Mouse (Mus musculus): ENCODE data around the gene Cpox. TPM values are rescaled to one million over a fixed set of nuclear protein-coding genes. Genes with fewer than 3 reads are reported as not detected.

The Cpox gene
- total RNA-seq, 2 experiments from 2014 or later, result 966 to 1,327 TPM

- no peak for ATAC-seq (replicated peaks; ENCODE audit: low FRiP score, poor library complexity, severe bottlenecking)
Observed at GRCm38 (mm10) chr16:58690322-58690732, 20.2 kb downstream of the Cpox start.

- ATAC-seq (replicated peaks; ENCODE audit: low FRiP score, poor library complexity, severe bottlenecking), result no peak
Observed at GRCm38 (mm10) chr16:58694091-58694490, 24.0 kb downstream of the Cpox start.

DNA sequence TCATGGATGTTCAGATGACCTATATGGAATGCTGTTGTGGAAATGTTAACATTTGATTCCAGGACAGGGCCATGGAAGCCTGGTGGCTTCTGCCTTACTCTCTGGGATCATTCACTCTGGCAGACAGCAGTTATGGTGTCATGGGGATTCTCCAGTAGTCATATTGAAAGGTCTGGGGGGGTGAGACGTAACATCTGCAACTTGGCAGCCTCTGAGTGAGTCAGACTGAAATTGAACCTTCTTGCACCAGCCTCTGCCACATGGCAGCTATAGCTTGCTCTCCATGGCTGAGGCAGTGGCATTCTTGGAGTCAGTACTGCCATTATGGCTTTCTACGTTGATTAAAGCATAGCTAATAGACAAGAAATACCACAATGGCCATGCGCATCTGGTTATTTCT lies 26.7 kb downstream of the Cpox start:
- no peak for ATAC-seq (replicated peaks; ENCODE audit: low FRiP score, poor library complexity, severe bottlenecking)

- no peak for ATAC-seq (replicated peaks; ENCODE audit: low FRiP score, poor library complexity, severe bottlenecking)
Observed at GRCm38 (mm10) chr16:58697261-58697660, 27.2 kb downstream of the Cpox start.

DNA sequence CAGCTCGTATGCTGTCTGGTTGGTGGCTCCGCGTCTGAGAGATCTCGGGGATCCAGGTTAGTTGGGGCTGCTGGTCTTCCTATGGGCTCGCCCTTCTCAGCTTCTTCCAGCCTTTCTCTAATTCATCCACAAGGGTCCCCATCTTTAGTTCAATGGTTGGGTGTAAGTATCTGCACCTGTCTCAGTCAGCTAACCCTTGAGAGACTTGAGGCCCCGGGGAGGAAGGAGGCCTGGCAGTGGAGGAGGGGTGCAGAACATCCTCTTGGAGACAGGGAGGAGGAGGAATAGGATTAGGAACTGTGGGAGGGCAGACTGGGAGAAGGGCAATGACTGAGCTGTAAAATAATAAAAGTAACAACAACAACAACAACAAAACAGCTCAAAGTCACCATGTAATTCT lies 30.1 kb downstream of the Cpox start:
- no peak for ATAC-seq (replicated peaks; ENCODE audit: low FRiP score, poor library complexity, severe bottlenecking)

DNA sequence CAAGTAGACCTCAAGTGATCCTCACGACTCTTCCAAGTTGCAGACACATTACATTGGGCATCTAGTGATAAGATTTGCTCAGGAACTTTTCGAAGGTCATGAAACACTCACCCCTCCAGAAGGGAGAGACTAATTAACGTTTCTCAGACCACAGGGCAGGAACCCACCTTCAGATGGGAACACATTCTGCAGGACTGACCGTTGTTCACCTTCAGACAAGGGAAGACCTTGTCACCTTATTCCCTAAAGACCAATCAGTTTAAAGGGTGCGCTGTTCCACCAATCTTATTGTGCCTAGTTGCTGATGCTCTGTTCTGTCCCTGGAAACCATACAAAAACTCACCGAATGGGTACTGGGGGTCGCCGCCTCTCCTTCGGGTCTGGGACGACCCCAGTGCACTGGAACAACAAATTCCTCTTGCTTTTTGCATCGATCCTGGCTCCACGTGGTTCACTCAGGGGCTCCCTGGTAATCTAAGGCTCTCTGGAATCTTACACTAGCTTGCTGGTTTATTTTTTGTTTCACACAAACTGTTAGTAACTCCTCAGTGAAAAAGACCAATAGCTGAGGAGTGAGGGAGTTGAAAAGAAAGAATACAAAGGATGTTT lies 30.8 kb downstream of the Cpox start:
- ATAC-seq (replicated peaks; ENCODE audit: low FRiP score, poor library complexity, severe bottlenecking), result no peak

GRCm38 (mm10) chr16:58701779-58702178 lies 31.7 kb downstream of the Cpox start:
- ATAC-seq (replicated peaks; ENCODE audit: low FRiP score, poor library complexity, severe bottlenecking), result no peak

DNA sequence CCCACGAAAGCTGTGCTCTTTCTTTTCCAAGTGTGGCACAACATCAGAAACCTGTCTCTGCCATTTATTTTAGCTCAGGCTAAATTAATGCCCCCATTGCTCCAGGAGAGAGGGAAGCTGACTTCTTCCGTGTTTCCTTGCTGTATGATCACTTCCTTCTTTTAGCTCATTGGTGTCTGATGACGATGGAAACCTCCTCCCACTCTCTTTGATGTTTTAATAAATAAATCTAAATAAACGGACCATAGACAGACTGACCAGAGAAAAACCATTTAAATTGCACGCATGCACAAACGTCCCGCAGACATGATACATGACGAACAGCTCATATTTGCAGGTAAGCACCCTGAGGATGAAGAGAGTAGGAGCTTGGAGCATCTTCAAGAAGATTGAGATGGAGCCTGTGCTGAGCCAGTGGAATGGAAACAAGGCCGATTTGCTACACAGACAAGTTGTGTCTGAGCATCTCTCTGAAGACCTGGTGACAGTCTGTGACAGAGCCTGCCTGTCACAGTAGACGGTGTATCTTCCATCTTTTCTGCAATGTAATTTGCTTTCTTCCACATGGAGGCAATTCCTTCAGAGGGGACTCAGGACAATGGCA lies 32.3 kb downstream of the Cpox start:
- ATAC-seq (replicated peaks; ENCODE audit: low FRiP score, poor library complexity, severe bottlenecking), result no peak

GRCm38 (mm10) chr16:58703382-58704124 lies 33.5 kb downstream of the Cpox start:
- ATAC-seq (replicated peaks; ENCODE audit: low FRiP score, poor library complexity, severe bottlenecking), result no peak

DNA sequence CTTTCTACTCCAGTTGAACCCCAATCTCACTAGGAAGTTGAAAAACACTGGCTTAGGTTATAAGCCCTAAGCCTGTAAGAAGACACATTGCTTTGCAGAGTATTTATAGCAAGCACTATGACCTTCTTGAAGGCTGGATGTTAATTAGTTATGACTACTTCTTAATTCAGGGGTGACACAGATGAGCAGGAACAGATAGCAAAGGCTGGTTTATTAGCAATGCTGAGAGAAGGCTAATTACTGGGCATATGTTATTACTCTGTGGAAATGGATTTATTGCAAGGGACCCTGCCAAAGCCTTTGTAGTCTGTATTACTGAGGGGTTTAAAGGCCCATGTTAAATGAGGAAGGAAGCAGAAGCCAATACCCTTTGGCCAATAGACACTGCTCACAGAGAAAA lies 34.9 kb downstream of the Cpox start:
- ATAC-seq (replicated peaks; ENCODE audit: low FRiP score, poor library complexity, severe bottlenecking), result no peak

GRCm38 (mm10) chr16:58707276-58707905 lies 37.3 kb downstream of the Cpox start:
- no peak for ATAC-seq (replicated peaks; ENCODE audit: low FRiP score, poor library complexity, severe bottlenecking)

- ATAC-seq (replicated peaks; ENCODE audit: low FRiP score, poor library complexity, severe bottlenecking), result no peak
Observed at GRCm38 (mm10) chr16:58708601-58709475, 38.7 kb downstream of the Cpox start.

GRCm38 (mm10) chr16:58709536-58709935 lies 39.4 kb downstream of the Cpox start:
- ATAC-seq (replicated peaks; ENCODE audit: low FRiP score, poor library complexity, severe bottlenecking), result no peak

DNA sequence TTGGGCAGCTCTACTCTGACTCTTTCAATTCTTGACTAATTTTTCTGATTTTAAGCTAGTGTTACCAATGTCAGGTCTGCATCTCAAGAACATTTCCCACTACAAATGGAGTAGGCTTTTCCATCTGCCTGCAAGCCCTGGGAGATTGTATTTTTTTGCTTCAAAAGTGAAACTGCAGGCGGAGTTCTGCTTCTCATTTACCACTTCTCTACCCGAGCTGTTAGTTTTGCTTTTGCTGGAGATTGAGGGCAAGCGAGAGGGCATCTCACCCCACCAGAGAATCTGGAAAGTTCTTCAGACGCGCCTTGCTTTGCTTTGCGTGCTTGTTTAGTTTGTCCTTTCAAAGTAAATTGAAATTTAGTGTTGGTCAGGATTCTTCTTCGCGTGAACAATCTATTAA lies 42.1 kb downstream of the Cpox start:
- ATAC-seq (replicated peaks; ENCODE audit: low FRiP score, poor library complexity, severe bottlenecking), result no peak

DNA sequence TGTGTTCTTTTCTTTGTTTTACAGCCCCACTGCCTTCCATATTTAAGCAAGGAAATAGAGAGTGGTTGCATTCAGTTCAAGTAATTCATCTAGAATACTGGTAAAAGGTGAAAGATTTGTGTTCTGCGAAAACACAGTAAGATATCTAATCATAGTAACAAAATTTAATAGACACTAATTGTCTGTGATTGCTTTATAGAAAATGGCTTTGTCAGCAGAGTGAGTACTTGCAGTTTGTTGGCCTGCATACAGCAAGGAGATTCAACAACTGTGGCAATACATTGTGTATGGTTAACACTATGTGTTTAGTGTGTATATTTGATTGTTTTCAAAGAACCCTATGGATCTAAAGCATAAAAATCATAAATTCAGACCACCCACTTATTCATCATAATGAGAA lies 43.0 kb downstream of the Cpox start:
- ATAC-seq (replicated peaks; ENCODE audit: low FRiP score, poor library complexity, severe bottlenecking), result no peak

DNA sequence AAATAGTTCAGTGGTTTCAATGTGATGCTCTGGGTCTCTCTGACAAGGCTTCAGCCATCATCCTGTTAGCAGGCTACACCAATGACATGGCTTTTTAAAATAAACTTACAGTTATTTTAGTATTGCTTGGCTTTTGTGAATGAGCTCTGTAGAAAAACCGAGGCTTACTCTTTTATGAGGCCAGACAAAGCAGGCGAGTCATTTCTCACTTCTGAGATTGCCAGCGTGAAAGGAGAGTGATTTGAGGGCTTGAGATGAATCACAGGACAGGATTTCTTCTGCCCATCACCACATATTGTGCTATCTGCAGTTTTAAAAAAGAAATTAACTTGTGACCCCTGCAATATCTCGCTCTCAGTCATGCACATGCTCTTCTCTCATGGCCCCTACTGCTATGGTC lies 44.9 kb downstream of the Cpox start:
- ATAC-seq (replicated peaks; ENCODE audit: low FRiP score, poor library complexity, severe bottlenecking), result no peak

DNA sequence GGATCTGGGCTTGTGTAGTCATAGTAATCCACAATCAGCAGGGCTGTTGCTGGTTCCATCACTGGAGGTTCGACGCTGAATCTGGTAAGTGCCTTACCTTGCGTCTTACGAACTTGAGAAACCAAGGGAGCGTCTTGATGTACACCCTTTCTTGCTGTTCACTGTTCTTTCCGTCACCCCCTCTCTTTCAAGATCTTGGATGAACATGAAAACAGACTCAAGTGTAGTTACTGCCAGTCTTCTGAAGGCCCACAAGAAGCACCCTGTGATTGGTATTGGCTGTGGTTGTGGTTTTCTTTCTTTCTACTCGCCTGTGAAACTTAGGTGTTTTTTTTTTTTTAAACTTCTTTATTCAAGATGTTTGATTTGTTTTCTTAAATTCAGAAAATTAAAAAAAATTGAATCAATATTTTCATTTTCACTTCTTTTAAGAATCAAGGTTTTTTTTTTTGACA lies 48.6 kb downstream of the Cpox start, which contains the start of gene Gpr15:
Gpr15 (minus strand) TSS at position 405 of the 455 bp plus-strand sequence.
- no peak for ATAC-seq (replicated peaks; ENCODE audit: low FRiP score, poor library complexity, severe bottlenecking)

- ATAC-seq (replicated peaks; ENCODE audit: low FRiP score, poor library complexity, severe bottlenecking), result no peak
Observed at GRCm38 (mm10) chr16:58722292-58722691, 52.2 kb downstream of the Cpox start.

GRCm38 (mm10) chr16:58726680-58727476 lies 56.8 kb downstream of the Cpox start:
- ATAC-seq (replicated peaks; ENCODE audit: low FRiP score, poor library complexity, severe bottlenecking), result no peak
